Mouse (Mus musculus): ENCODE measurements at regions not wholly inside any gene's neighbourhood (a gene's known extent, or its start where the extent isn't known, plus 50 kb on each side); places are given as distances from the start of the nearest gene placed in this dataset.

- no peak for DNase-seq (ENCODE audit: low read depth, low spot score)
Observed at GRCm38 (mm10) chr7:35988449-35989109, 185.8 kb upstream of the Zfp507 start.

GRCm38 (mm10) chr7:35977986-35978385, 175.2 kb upstream of the Zfp507 start:
- no peak for DNase-seq (ENCODE audit: low read depth, low spot score)

- DNase-seq (ENCODE audit: low read depth, low spot score), result no peak
Observed at GRCm38 (mm10) chr7:35958731-35959130, 155.9 kb upstream of the Zfp507 start.

- DNase-seq (ENCODE audit: low read depth, low spot score), result no peak
Observed at GRCm38 (mm10) chr7:35958052-35958451, 155.2 kb upstream of the Zfp507 start.

GRCm38 (mm10) chr7:35948794-35949193, 146.0 kb upstream of the Zfp507 start:
- no peak for DNase-seq (ENCODE audit: low read depth, low spot score)

GRCm38 (mm10) chr7:35948389-35948788, 145.6 kb upstream of the Zfp507 start:
- DNase-seq (ENCODE audit: low read depth, low spot score), result no peak

- no peak for DNase-seq (ENCODE audit: low read depth, low spot score)
Observed at GRCm38 (mm10) chr7:35941086-35941485, 138.3 kb upstream of the Zfp507 start.

- no peak for DNase-seq (ENCODE audit: low read depth, low spot score)
Observed at GRCm38 (mm10) chr7:35938123-35938869, 135.5 kb upstream of the Zfp507 start.

- no peak for DNase-seq (ENCODE audit: low read depth, low spot score)
Observed at GRCm38 (mm10) chr7:35926749-35927148, 123.9 kb upstream of the Zfp507 start.

- DNase-seq (ENCODE audit: low read depth, low spot score), result no peak
Observed at GRCm38 (mm10) chr7:35922582-35922981, 119.8 kb upstream of the Zfp507 start.

GRCm38 (mm10) chr7:35920884-35921283, 118.1 kb upstream of the Zfp507 start:
- no peak for DNase-seq (ENCODE audit: low read depth, low spot score)

- DNase-seq (ENCODE audit: low read depth, low spot score), result no peak
Observed at GRCm38 (mm10) chr7:35920194-35920609, 117.4 kb upstream of the Zfp507 start.

- DNase-seq (ENCODE audit: low read depth, low spot score), result no peak
Observed at GRCm38 (mm10) chr7:35910109-35910706, 107.4 kb upstream of the Zfp507 start.

GRCm38 (mm10) chr7:35901942-35902381, 99.2 kb upstream of the Zfp507 start:
- DNase-seq (ENCODE audit: low read depth, low spot score), result no peak

GRCm38 (mm10) chr7:35898701-35899445, 96.1 kb upstream of the Zfp507 start:
- no peak for DNase-seq (ENCODE audit: low read depth, low spot score)

- DNase-seq (ENCODE audit: low read depth, low spot score), result no peak
Observed at GRCm38 (mm10) chr7:35893292-35893691, 90.5 kb upstream of the Zfp507 start.

- no peak for DNase-seq (ENCODE audit: low read depth, low spot score)
Observed at GRCm38 (mm10) chr7:35886051-35886450, 83.2 kb upstream of the Zfp507 start.

- peak; percentile 8 for DNase-seq (ENCODE audit: low read depth, low spot score)
Observed at GRCm38 (mm10) chr7:35879755-35880304, 77.0 kb upstream of the Zfp507 start.

GRCm38 (mm10) chr7:35878164-35878563, 75.4 kb upstream of the Zfp507 start:
- DNase-seq (ENCODE audit: low read depth, low spot score), result no peak

- DNase-seq (ENCODE audit: low read depth, low spot score), result peak; percentile 26
Observed at GRCm38 (mm10) chr7:35861049-35861448, 58.2 kb upstream of the Zfp507 start.

GRCm38 (mm10) chr7:35859601-35860000, 56.8 kb upstream of the Zfp507 start:
- peak; percentile 50 for DNase-seq (ENCODE audit: low read depth, low spot score)

GRCm38 (mm10) chr7:35857693-35858092, 54.9 kb upstream of the Zfp507 start:
- no peak for DNase-seq (ENCODE audit: low read depth, low spot score)
